Mouse (Mus musculus) left cerebral cortex, postnatal 36 days (tissue): ENCODE results near the gene Ccdc83. TPM values are rescaled to one million over a fixed set of nuclear protein-coding genes. Genes with fewer than 3 reads are reported as not detected.
"Not testable (repeated sequence)": the region's sequence is repeated elsewhere in the genome, so short reads cannot be mapped to it uniquely, and the experiment has no call there.

Experiments
- DNase-seq, 2 experiments: peaks; one replicate each; pipeline ENCODE4 v3.0.0; 2021 to 2022; ENCODE audit warnings: low spot score in 2 of 2, mixed read lengths in 1 of 2
- intact Hi-C: fragments of 180-260 bp; cut with DNase I; formaldehyde crosslinking; loops from one replicate; pipeline ENCODE4 v1.15.1; 2025
- total RNA-seq, 2 experiments: library from RNA; stranded (reverse); gene quantifications; 2 replicates each; pipeline ENCODE4 v1.2.3; 2021

Gene Ccdc83
- total RNA-seq, 2 experiments from 2014 or later: not detected

GRCm38 (mm10) chr7:90270141-90270540 lies 4.6 kb upstream of the Ccdc83 start:
- DNase-seq: no peak
- intact Hi-C loops: no loop called here

- DNase-seq: no peak
- intact Hi-C loops: no loop called here
Observed at GRCm38 (mm10) chr7:90261902-90262599, 3.5 kb downstream of the Ccdc83 start.

- no peak for DNase-seq
- intact Hi-C loops: no loop called here
Observed at GRCm38 (mm10) chr7:90259899-90260298, 5.7 kb downstream of the Ccdc83 start.

- no peak for DNase-seq
- intact Hi-C loops: no loop called here
Observed at GRCm38 (mm10) chr7:90258701-90259100, 6.9 kb downstream of the Ccdc83 start.

- DNase-seq: no peak
- intact Hi-C loops: no loop called here
Observed at GRCm38 (mm10) chr7:90252946-90253345, 12.6 kb downstream of the Ccdc83 start.

GRCm38 (mm10) chr7:90243643-90244042 lies 21.9 kb downstream of the Ccdc83 start:
- DNase-seq: no peak
- intact Hi-C loops: no loop called here

- DNase-seq: no peak
- intact Hi-C loops: no loop called here
Observed at GRCm38 (mm10) chr7:90243151-90243550, 22.4 kb downstream of the Ccdc83 start.

- intact Hi-C loops: no loop called here
- DNase-seq: no peak
Observed at GRCm38 (mm10) chr7:90236289-90236905, 29.2 kb downstream of the Ccdc83 start.

- DNase-seq: no peak
- intact Hi-C loops: no loop called here
Observed at GRCm38 (mm10) chr7:90233921-90234320, 31.7 kb downstream of the Ccdc83 start.

- intact Hi-C loops: no loop called here
- peak; percentile 16 to 27 for DNase-seq
Observed at GRCm38 (mm10) chr7:90231431-90231830, 34.1 kb downstream of the Ccdc83 start.

- intact Hi-C loops, DNase-seq: not testable (repeated sequence)
Observed at GRCm38 (mm10) chr7:90228884-90229283, 36.7 kb downstream of the Ccdc83 start.

- DNase-seq: no peak
- intact Hi-C loops: no loop called here
Observed at GRCm38 (mm10) chr7:90228075-90228474, 37.5 kb downstream of the Ccdc83 start.

- DNase-seq: no peak
- intact Hi-C loops: no loop called here
Observed at GRCm38 (mm10) chr7:90221487-90221886, 44.1 kb downstream of the Ccdc83 start.

- no peak for DNase-seq
- intact Hi-C loops: no loop called here
Observed at GRCm38 (mm10) chr7:90218122-90218521, 47.5 kb downstream of the Ccdc83 start.

GRCm38 (mm10) chr7:90216511-90216910 lies 49.1 kb downstream of the Ccdc83 start:
- intact Hi-C loops: no loop called here
- DNase-seq: no peak

- no peak for DNase-seq
- intact Hi-C loops: no loop called here
Observed at GRCm38 (mm10) chr7:90210947-90211346, 54.6 kb downstream of the Ccdc83 start.

- DNase-seq: no peak
- intact Hi-C loops: no loop called here
Observed at GRCm38 (mm10) chr7:90210116-90210515, 55.5 kb downstream of the Ccdc83 start.

GRCm38 (mm10) chr7:90203914-90204313 lies 61.7 kb downstream of the Ccdc83 start:
- intact Hi-C loops: no loop called here

GRCm38 (mm10) chr7:90201877-90202465 lies 63.6 kb downstream of the Ccdc83 start:
- no peak for DNase-seq
- intact Hi-C loops: no loop called here

More at GRCm38 (mm10) chr7:90203914-90204313, 61.7 kb downstream of the Ccdc83 start:
- DNase-seq: no peak

GRCm38 (mm10) chr7:90200251-90200650 lies 65.3 kb downstream of the Ccdc83 start:
- intact Hi-C loops: no loop called here
- no peak for DNase-seq

- intact Hi-C loops: no loop called here
- DNase-seq: no peak
Observed at GRCm38 (mm10) chr7:90180635-90181034, 84.9 kb downstream of the Ccdc83 start.
